Mouse (Mus musculus): Measurements from ENCODE around the gene Mphosph8.

DNA sequence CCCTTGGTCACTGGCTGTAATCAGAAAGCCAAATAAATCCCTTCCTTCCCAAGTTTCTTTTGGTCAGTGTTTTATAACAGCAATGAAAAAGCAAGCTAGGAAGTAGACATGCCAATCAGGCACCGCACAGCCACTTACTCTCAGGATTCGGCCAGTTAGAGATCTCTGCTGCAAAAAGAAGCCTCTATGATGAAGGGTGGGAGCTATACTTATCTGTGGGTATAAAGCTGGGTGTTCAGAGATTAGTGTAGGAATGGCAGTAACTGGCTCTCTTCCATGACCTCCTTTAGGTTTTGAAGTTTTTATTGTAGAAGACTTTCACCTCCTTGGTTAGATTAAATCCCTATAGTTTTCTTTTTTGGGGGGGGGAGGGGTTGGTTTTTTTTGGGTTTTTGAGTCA lies 36.9 kb upstream of the Mphosph8 start:
- TF ChIP-seq CTCF (IDR thresholded peaks at IDR 0.05; ENCODE audit: control insufficient read depth, insufficient read depth, low read length) (no peak), POLR2A (IDR thresholded peaks at IDR 0.05; ENCODE audit: borderline replicate concordance, control insufficient read depth, low read depth, low read length) (no peak)
